Mouse (Mus musculus) ES-E14 (cell line): Measurements from ENCODE around the gene Pclaf.

ENCODE experiments used
- MAFK ChIP-seq: IDR thresholded peaks from 2 replicates; pipeline ENCODE4 v1.6.1; 2014; ENCODE audit warnings: mild to moderate bottlenecking, low read depth, low read length, inconsistent platforms; ENCODE audit not compliant: insufficient read depth
- ZNF384 ChIP-seq: IDR thresholded peaks from 2 replicates; pipeline ENCODE4 v1.6.1; 2012; ENCODE audit warnings: low read depth, low read length, inconsistent platforms

- TF ChIP-seq ZNF384 (no peak), MAFK (no peak)
Measured at GRCm38 (mm10) chr9:65913976-65914375, 23.9 kb downstream of the Pclaf start.
